Mouse (Mus musculus) heart, embryonic 16.5 days (tissue): Measurements from ENCODE around the gene Homer2. TPM values are rescaled to one million over a fixed set of nuclear protein-coding genes. Genes with fewer than 3 reads are reported as not detected.

ENCODE experiments used
- ATAC-seq: fragments of 200-750 bp; cut with Nextera tagmentation; replicated peaks from 2 replicates; pipeline ENCODE4 v1.8.0; 2017; ENCODE audit warnings: moderate number of reproducible peaks; ENCODE audit not compliant: insufficient read depth, low FRiP score; ENCODE audit errors: extremely low read depth
- H3K27ac ChIP-seq: fragments of 300-500 bp; sonication (generic); 2 replicates; pipeline ENCODE4 v1.5.1; 2014; ENCODE audit warnings: mild to moderate bottlenecking, low read length, control low read depth, moderate library complexity
- H3K27me3 ChIP-seq: fragments of 300-500 bp; sonication (generic); 2 replicates; pipeline ENCODE4 v1.6.1; 2014; ENCODE audit warnings: low read length, mixed read lengths; ENCODE audit not compliant: control insufficient read depth, insufficient read depth
- H3K36me3 ChIP-seq: fragments of 300-500 bp; sonication (generic); 2 replicates; pipeline ENCODE4 v1.6.1; 2014; ENCODE audit not compliant: control insufficient read depth, insufficient read depth
- H3K4me1 ChIP-seq: fragments of 300-500 bp; sonication (generic); 2 replicates; pipeline ENCODE4 v1.6.1; 2014; ENCODE audit warnings: low read length, mixed read lengths; ENCODE audit not compliant: control insufficient read depth, insufficient read depth
- H3K4me2 ChIP-seq: fragments of 300-500 bp; sonication (generic); 2 replicates; pipeline ENCODE4 v1.6.1; 2014; ENCODE audit warnings: low read depth, mild to moderate bottlenecking, control low read depth, low read length
- H3K4me3 ChIP-seq: fragments of 300-500 bp; sonication (generic); 2 replicates; pipeline ENCODE4 v1.5.1; 2014; ENCODE audit warnings: mild to moderate bottlenecking, control low read depth, low read length
- H3K9ac ChIP-seq: fragments of 300-500 bp; sonication (generic); 2 replicates; pipeline ENCODE4 v1.6.1; 2014; ENCODE audit warnings: low read length, control low read depth
- H3K9me3 ChIP-seq: fragments of 300-500 bp; sonication (generic); replicated peaks from 2 replicates; pipeline ENCODE4 v1.6.1; 2016; ENCODE audit warnings: low read length; ENCODE audit not compliant: control insufficient read depth
- WGBS: fragments of 180-500 bp; shearing (Covaris S2); extraction: QIAGEN DNeasy Blood & Tissue Kit; methylation state at CpG from one replicate; pipeline ENCODE4 v1.1.7; 2014; 5-methylcytosine and 5-hydroxymethylcytosine counted together
- polyA plus RNA-seq: library from polyadenylated mRNA; unstranded; fragments of >200 nt; fragmentation: Nextera tagmentation; extraction: Ambion mirVana; gene quantifications from 2 replicates; pipeline ENCODE4 v1.2.1, GENCODE M21; 2015

Gene Homer2
- polyA plus RNA-seq, 1 experiment from 2014 or later: 53.9 TPM

- H3K27me3 ChIP-seq: no peaks in the 10 kb centered on the region
- no peak overlapping the region for H3K9ac ChIP-seq
- no peak overlapping the region; the same call in 1 of the 2 replicates for H3K4me2 ChIP-seq
- WGBS: 60% methylated on average over 6 of the region's 6 CpGs
- H3K27ac ChIP-seq: no peak overlapping the region
- H3K4me3 ChIP-seq: no peak overlapping the region
- peaks cover 15% of the 10 kb centered on the region for H3K4me1 ChIP-seq
- ATAC-seq: no peak
- H3K9me3 ChIP-seq: no peaks in the 10 kb centered on the region
- peaks cover 15% of the 10 kb centered on the region for H3K36me3 ChIP-seq
Observed at GRCm38 (mm10) chr7:81573397-81573796, 133.9 kb downstream of the Homer2 start.

GRCm38 (mm10) chr7:81572610-81573268 lies 134.6 kb downstream of the Homer2 start:
- peak overlapping the region; percentile 49 for H3K27ac ChIP-seq
- peaks cover 18% of the 10 kb centered on the region for H3K4me1 ChIP-seq
- H3K9ac ChIP-seq: peak overlapping the region; percentile 93
- peak overlapping the region; percentile 85 for H3K4me2 ChIP-seq
- 36% methylated on average over 6 of the region's 6 CpGs for WGBS
- ATAC-seq: no peak
- H3K4me3 ChIP-seq: peak overlapping the region; percentile 91
- no peaks in the 10 kb centered on the region for H3K27me3 ChIP-seq
- no peaks in the 10 kb centered on the region for H3K9me3 ChIP-seq
- peaks cover 9% of the 10 kb centered on the region for H3K36me3 ChIP-seq

GRCm38 (mm10) chr7:81571941-81572441 lies 135.3 kb downstream of the Homer2 start:
- Histone ChIP-seq H3K4me3 (peak overlapping the region; percentile 91), H3K4me1 (peaks cover 24% of the 10 kb centered on the region), H3K9ac (peak overlapping the region; percentile 93), H3K27ac (peak overlapping the region; percentile 98), H3K4me2 (peak overlapping the region; percentile 85), H3K9me3 (no peaks in the 10 kb centered on the region), H3K27me3 (no peaks in the 10 kb centered on the region), H3K36me3 (peaks cover 4% of the 10 kb centered on the region; the same call in 1 of the 2 replicates)
- ATAC-seq: no peak
- WGBS: 9% methylated on average over 15 of the region's 15 CpGs

- Histone ChIP-seq H3K9ac (peak within 1 kb of the TSS; percentile 93), H3K36me3 (peaks cover 4% of the 10 kb centered on the region; the same call in 1 of the 2 replicates), H3K27me3 (no peaks in the 10 kb centered on the region), H3K27ac (peak within 1 kb of the TSS; percentile 98), H3K9me3 (no peaks in the 10 kb centered on the region), H3K4me2 (peak within 1 kb of the TSS; percentile 85), H3K4me1 (peaks cover 24% of the 10 kb centered on the region), H3K4me3 (peak within 1 kb of the TSS; percentile 91)
- ATAC-seq: peak; percentile 95
- WGBS: under 1% methylated on average over 93 of the region's 96 CpGs
Observed at GRCm38 (mm10) chr7:81571108-81571940, 136.0 kb downstream of the Homer2 start, which contains the start of gene Whamm. Gene Whamm (plus strand): TSS chr7:81571266.

DNA sequence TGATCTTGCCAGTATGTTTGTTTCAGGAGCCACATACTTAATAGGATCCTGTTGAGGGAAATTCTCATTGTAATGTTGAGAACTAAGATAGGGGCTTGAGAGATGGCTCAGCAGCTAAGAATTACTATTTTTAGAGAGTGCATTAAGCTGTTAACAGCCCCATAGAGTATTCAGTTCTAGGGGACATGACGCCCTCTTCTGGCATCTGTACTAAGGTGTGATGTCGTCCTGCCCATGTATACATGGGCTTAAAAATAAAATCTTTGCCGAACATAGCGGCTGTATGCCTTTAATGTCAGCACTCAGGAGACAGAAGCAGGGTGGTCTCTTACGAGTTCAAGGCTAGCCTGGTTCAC lies 136.6 kb downstream of the Homer2 start:
- 2% methylated on average over 5 of the region's 5 CpGs for WGBS
- Histone ChIP-seq H3K4me1 (peaks cover 24% of the 10 kb centered on the region), H3K36me3 (peaks cover 4% of the 10 kb centered on the region; the same call in 1 of the 2 replicates), H3K9me3 (no peaks in the 10 kb centered on the region), H3K27me3 (no peaks in the 10 kb centered on the region), H3K4me2 (peak overlapping the region; percentile 63), H3K27ac (peak overlapping the region; percentile 98), H3K4me3 (peak overlapping the region; percentile 91), H3K9ac (0 out of 2 replicates have a peak overlapping the region, but pooled peaks have one; percentile 49)
- peak; percentile 14; the same call in 1 of the 2 replicates for ATAC-seq

GRCm38 (mm10) chr7:81570271-81570670 lies 137.1 kb downstream of the Homer2 start:
- Histone ChIP-seq H3K27me3 (no peaks in the 10 kb centered on the region), H3K36me3 (peaks cover 4% of the 10 kb centered on the region; the same call in 1 of the 2 replicates), H3K4me2 (no peak overlapping the region), H3K4me1 (peaks cover 24% of the 10 kb centered on the region), H3K4me3 (no peak overlapping the region), H3K9ac (no peak overlapping the region), H3K9me3 (no peaks in the 10 kb centered on the region), H3K27ac (peak overlapping the region; percentile 98)
- WGBS: 93% methylated on average over 3 of the region's 3 CpGs
- no peak for ATAC-seq

DNA sequence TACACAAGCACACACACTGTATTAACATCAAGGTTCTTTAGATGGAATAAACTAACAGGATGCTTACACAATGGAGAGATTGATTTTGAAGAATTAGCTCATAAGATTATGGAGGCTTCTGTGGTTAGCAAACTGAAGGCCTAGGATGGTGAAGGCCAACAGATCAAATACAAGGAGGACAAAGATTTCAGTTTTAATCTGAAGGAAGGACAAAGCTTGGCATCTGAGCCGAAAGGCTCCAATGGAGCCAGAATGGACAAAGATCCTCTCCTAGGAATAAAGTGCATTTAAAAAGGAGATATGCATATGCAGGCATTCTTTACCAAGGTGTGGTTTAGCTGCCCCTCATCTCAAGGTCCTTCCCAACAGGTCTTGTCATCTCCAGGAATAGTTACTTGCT lies 137.5 kb downstream of the Homer2 start:
- H3K27me3 ChIP-seq: no peaks in the 10 kb centered on the region
- H3K4me3 ChIP-seq: no peak overlapping the region
- 88% methylated on average over 1 of the region's 1 CpGs for WGBS
- peaks cover 24% of the 10 kb centered on the region for H3K4me1 ChIP-seq
- ATAC-seq: no peak
- H3K9ac ChIP-seq: no peak overlapping the region
- H3K27ac ChIP-seq: no peak overlapping the region; the same call in 1 of the 2 replicates
- H3K9me3 ChIP-seq: no peaks in the 10 kb centered on the region
- H3K4me2 ChIP-seq: no peak overlapping the region
- H3K36me3 ChIP-seq: peaks cover 1% of the 10 kb centered on the region; the same call in 1 of the 2 replicates

GRCm38 (mm10) chr7:81567396-81567795 lies 139.9 kb downstream of the Homer2 start:
- Histone ChIP-seq H3K27me3 (no peaks in the 10 kb centered on the region), H3K4me1 (peaks cover 27% of the 10 kb centered on the region), H3K9ac (peak overlapping the region; percentile 63), H3K9me3 (no peaks in the 10 kb centered on the region), H3K4me2 (peak overlapping the region; percentile 43), H3K27ac (peak overlapping the region; percentile 97), H3K36me3 (no peaks in the 10 kb centered on the region), H3K4me3 (no peak overlapping the region; the same call in 1 of the 2 replicates)
- ATAC-seq: no peak
- WGBS: 80% methylated on average over 5 of the region's 5 CpGs
